Mouse (Mus musculus) small intestine, adult 2 months (tissue): Measurements from ENCODE around the gene Arhgdia. TPM values are rescaled to one million over a fixed set of nuclear protein-coding genes. Genes with fewer than 3 reads are reported as not detected.

ENCODE experiments used
- H3K27ac ChIP-seq: fragments of 200-500 bp; 2 replicates; pipeline ENCODE4 v1.5.1; 2012; ENCODE audit warnings: low read depth, low read length, control low read depth, inconsistent platforms; ENCODE audit not compliant: insufficient read depth
- H3K27me3 ChIP-seq: fragments of 200-500 bp; 2 replicates; pipeline ENCODE4 v1.6.1; 2012; ENCODE audit warnings: mild to moderate bottlenecking, moderate library complexity, low read length, inconsistent platforms; ENCODE audit not compliant: control insufficient read depth, insufficient read depth
- H3K36me3 ChIP-seq: fragments of 200-500 bp; 2 replicates; pipeline ENCODE4 v1.6.1; 2012; ENCODE audit warnings: mild to moderate bottlenecking, low read length, control low read depth, inconsistent platforms; ENCODE audit not compliant: control insufficient read depth, insufficient read depth
- H3K4me1 ChIP-seq: fragments of 200-500 bp; 2 replicates; pipeline ENCODE4 v1.6.1; 2012; ENCODE audit warnings: low read length, inconsistent platforms, mixed read lengths; ENCODE audit not compliant: control insufficient read depth, insufficient read depth, insufficient read length
- H3K4me3 ChIP-seq: fragments of 200-500 bp; 2 replicates; pipeline ENCODE4 v1.5.1; 2012; ENCODE audit warnings: low read depth, mild to moderate bottlenecking, control low read depth, inconsistent platforms, low read length, moderate library complexity
- CTCF ChIP-seq: fragments of 200-500 bp; IDR thresholded peaks from 2 replicates; pipeline ENCODE4 v1.5.1; 2012; ENCODE audit warnings: low read depth, mild to moderate bottlenecking, control low read depth, inconsistent platforms, low read length, moderate library complexity, mixed read lengths; ENCODE audit not compliant: insufficient replicate concordance, insufficient read length; ENCODE audit errors: extremely low read depth
- POLR2A ChIP-seq: fragments of 200-500 bp; IDR thresholded peaks from 2 replicates; pipeline ENCODE4 v1.6.1; 2012; ENCODE audit warnings: low read depth, mild to moderate bottlenecking, control low read depth, inconsistent platforms, low read length, moderate library complexity
- WGBS: fragments of 180-500 bp; shearing (Covaris S2); methylation state at CpG from one replicate; pipeline ENCODE4 v1.1.7; 2018; 5-methylcytosine and 5-hydroxymethylcytosine counted together
- polyA plus RNA-seq: library from polyadenylated mRNA; depleted of rRNA; stranded (reverse); fragments of >200 nt; gene quantifications from 2 replicates; pipeline ENCODE4 v1.2.3, GENCODE M21; 2012

Gene Arhgdia
- polyA plus RNA-seq, 1 experiment: 1,022 TPM

DNA sequence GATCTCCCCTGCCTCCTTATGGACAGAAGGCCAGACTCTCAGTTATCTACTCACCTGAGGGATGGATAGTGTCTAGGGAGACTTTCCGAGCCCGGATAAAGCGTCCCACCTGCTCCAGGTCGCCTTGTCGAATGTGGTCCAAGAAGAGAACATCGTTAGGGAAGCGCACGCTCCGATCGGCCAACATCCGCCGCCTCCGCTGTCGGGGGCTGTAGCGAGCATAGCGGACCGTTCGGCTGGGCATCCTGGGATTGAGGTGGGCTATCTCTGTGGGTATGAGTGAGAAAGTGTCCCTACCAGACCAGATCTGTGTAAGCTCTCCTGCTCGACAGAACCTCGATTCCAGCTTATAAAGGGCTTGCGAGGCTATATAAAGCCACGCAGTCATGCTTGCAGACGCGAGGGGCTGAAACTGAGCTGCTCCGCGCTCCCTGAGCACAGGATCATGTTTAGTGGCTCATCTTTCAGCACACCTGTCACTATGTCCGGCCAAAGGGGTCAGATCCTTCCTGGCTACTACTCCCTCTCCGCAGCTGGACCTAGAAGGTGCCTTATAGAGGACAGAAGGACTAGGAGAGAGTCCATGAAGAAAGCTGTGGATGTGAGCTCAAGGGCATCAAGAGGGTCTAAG, 30.5 kb downstream of the Arhgdia start, which contains the start of gene Ppp1r27:
Ppp1r27 (minus strand) TSS at position 323 of the 631 bp plus-strand sequence.
- WGBS: 96% methylated on average over 28 of the region's 28 CpGs
- no peaks in the 10 kb centered on the region for H3K27me3 ChIP-seq
- H3K27ac ChIP-seq: peak within 1 kb of the TSS; percentile 10; the same call in 1 of the 2 replicates
- H3K4me1 ChIP-seq: peaks cover 27% of the 10 kb centered on the region; the same call in 1 of the 2 replicates
- no peaks in the 10 kb centered on the region for H3K36me3 ChIP-seq
- peak within 1 kb of the TSS; percentile 74 for H3K4me3 ChIP-seq
- TF ChIP-seq POLR2A: no peak

DNA sequence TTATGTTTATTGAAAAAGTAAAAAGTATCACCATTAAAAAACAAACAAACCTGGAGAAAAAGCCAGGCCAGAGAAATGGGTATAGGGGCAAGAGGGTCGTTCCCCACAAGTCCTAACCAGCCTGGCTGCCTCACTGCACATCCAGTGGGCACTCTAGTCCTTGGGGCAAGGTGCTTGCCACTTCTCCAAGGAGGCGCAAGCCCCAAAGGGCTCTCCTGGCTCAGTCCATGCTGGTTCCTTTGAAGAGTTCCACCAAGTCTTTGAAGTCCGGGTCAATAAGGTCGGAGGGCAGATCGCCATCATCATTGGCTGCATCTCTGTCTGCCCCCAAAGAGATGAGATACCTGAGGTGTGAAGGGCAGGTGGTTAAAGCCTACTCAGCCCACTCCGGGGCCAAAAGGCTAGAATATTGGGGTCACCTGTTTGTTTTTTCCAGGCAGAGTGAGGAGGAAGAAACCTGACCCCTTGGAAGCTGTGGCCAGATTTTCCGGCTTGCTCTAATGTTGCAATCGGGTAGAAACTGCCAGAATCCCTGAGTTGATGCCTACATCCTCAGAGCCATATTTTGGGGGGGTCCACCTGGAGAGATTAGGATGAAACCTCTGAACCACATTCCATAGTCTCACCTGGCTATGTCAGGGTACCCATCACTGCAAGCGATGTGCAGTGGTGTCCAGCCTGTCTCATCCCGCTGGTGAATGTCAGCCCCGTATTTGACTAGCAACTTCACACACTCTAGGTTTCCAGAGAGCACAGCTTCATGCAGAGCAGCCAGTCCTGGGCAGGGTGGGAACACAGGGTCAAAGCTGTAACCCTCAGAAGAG, 31.2 kb downstream of the Arhgdia start:
- Histone ChIP-seq H3K4me3 (peak overlapping the region; percentile 74), H3K27me3 (no peaks in the 10 kb centered on the region), H3K27ac (peak overlapping the region; percentile 10; the same call in 1 of the 2 replicates), H3K4me1 (peaks cover 28% of the 10 kb centered on the region; the same call in 1 of the 2 replicates), H3K36me3 (no peaks in the 10 kb centered on the region)
- no peak for TF ChIP-seq CTCF
- no peak for TF ChIP-seq POLR2A
- WGBS: 56% methylated on average over 11 of the region's 11 CpGs

- H3K4me1 ChIP-seq: peaks cover 25% of the 10 kb centered on the region; the same call in 1 of the 2 replicates
- H3K27me3 ChIP-seq: no peaks in the 10 kb centered on the region
- 1% methylated on average over 84 of the region's 87 CpGs for WGBS
- no peaks in the 10 kb centered on the region for H3K36me3 ChIP-seq
- H3K4me3 ChIP-seq: peak within 1 kb of the TSS; percentile 74
- peak within 1 kb of the TSS; percentile 94 for H3K27ac ChIP-seq
- TF ChIP-seq CTCF: no peak
- peak; percentile 66 for TF ChIP-seq POLR2A
Measured at GRCm38 (mm10) chr11:120549168-120549945, 32.1 kb downstream of the Arhgdia start, which contains the start of gene Mcrip1. Mcrip1 (minus strand) TSS chr11:120549727.

DNA sequence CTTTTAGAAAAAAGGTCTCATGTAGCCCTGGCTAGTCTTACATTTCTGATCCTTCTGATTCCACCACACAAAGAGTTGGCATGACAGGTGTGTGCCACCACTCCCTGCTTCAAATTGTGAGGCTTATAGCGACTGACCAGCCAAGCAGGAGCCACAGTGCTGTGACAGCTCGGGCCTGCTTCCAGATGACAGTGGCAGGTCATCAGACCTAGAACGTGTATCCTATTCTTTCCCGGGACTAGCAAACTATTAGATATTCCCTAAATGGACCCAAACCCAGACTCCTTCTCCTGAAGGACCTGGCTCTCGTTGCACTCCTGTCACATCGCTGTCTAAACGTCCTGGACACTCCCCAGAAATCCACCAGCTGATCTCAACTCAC, 32.6 kb downstream of the Arhgdia start:
- peak overlapping the region; percentile 74 for H3K4me3 ChIP-seq
- under 1% methylated on average over 7 of the region's 7 CpGs for WGBS
- peak overlapping the region; percentile 94 for H3K27ac ChIP-seq
- TF ChIP-seq CTCF (no peak), POLR2A (no peak)
- H3K4me1 ChIP-seq: peaks cover 25% of the 10 kb centered on the region; the same call in 1 of the 2 replicates
- no peaks in the 10 kb centered on the region for H3K27me3 ChIP-seq
- H3K36me3 ChIP-seq: no peaks in the 10 kb centered on the region

- H3K36me3 ChIP-seq: no peaks in the 10 kb centered on the region
- H3K4me1 ChIP-seq: peaks cover 25% of the 10 kb centered on the region; the same call in 1 of the 2 replicates
- H3K27me3 ChIP-seq: no peaks in the 10 kb centered on the region
- no peak overlapping the region for H3K4me3 ChIP-seq
- H3K27ac ChIP-seq: peak overlapping the region; percentile 94
- TF ChIP-seq CTCF: no peak
- WGBS: 65% methylated on average over 3 of the region's 3 CpGs
Measured at GRCm38 (mm10) chr11:120548214-120548613, 33.2 kb downstream of the Arhgdia start.

- H3K4me1 ChIP-seq: peaks cover 25% of the 10 kb centered on the region; the same call in 1 of the 2 replicates
- H3K27me3 ChIP-seq: no peaks in the 10 kb centered on the region
- peak overlapping the region; percentile 10; the same call in 1 of the 2 replicates for H3K27ac ChIP-seq
- no peak overlapping the region for H3K4me3 ChIP-seq
- TF ChIP-seq POLR2A (no peak), CTCF (no peak)
- 47% methylated on average over 2 of the region's 2 CpGs for WGBS
- H3K36me3 ChIP-seq: no peaks in the 10 kb centered on the region
Measured at GRCm38 (mm10) chr11:120547469-120547868, 34.0 kb downstream of the Arhgdia start.

DNA sequence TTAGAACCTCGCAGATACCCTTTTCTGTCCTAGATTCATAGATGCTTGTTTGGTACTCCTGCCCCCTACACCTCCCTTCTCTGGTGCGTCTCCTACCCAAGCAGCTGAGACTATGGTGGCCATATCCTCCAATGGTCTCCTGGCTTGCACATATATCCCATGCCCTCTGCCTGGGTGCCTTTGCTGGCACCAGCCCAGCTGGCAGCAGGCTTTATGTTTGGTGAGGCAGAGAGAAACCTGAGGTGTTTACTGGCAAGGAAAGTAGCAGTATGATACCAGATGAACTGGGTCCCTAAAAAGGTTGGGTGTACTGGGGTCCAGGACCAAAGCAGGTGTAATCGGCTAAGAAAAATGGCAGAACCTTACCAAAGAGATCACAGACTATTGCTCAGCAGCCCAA, 35.5 kb downstream of the Arhgdia start:
- H3K4me1 ChIP-seq: peaks cover 25% of the 10 kb centered on the region; the same call in 1 of the 2 replicates
- H3K4me3 ChIP-seq: no peak overlapping the region
- WGBS: 88% methylated on average over 3 of the region's 3 CpGs
- H3K27ac ChIP-seq: no peak overlapping the region; the same call in 1 of the 2 replicates
- TF ChIP-seq CTCF (no peak), POLR2A (no peak)
- H3K36me3 ChIP-seq: no peaks in the 10 kb centered on the region
- no peaks in the 10 kb centered on the region for H3K27me3 ChIP-seq
